Mouse (Mus musculus) effector memory CD4-positive, alpha-beta T cell, adult 5 months (primary cell): ENCODE data around the gene Anks1. TPM values are rescaled to one million over a fixed set of nuclear protein-coding genes. Genes with fewer than 3 reads are reported as not detected.

Source experiments
- polyA plus RNA-seq: library from polyadenylated mRNA; unstranded; fragments of 100-300 nt; shearing (Covaris generic); gene quantifications from one replicate; pipeline ENCODE4 v1.2.1, GENCODE M21; 2017

Gene Anks1
- 14.8 TPM for polyA plus RNA-seq

DNA sequence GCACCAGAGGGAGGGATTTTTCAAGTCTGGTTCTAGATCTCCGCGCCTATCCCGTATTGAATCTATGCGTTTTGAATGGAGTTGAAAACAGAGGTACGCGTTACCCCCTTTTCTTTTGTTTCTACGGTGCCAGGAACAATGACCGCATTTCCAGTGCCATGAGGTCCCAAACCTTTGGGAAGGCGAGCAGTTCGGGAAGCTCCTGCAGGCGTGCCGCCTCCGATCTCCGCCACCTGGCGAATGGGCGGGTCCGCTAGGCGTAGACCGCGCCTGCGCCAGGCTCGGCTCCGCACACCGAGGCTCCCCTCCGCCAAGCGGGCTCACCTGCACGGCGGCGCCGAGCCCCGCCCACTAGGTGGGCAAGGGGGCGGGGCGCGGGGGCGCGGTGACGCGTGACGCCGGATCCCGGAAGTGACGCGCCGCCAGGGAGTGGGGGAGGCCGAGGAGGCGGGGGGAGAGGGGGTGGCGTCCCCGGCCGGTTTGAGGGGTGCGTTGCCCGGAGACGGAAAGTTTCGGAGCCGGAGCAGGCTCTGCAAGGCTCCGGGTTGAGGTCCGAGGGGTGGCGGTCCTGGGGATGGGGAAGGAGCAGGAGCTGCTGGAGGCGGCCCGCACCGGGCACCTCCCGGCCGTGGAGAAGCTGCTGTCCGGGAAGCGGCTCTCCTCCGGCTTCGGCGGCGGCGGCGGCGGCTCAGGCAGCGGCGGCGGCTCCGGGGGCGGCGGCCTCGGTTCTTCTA is at the start of gene Anks1:
Gene Anks1 (plus strand): TSS at position 419 of the 734 bp plus-strand sequence.

DNA sequence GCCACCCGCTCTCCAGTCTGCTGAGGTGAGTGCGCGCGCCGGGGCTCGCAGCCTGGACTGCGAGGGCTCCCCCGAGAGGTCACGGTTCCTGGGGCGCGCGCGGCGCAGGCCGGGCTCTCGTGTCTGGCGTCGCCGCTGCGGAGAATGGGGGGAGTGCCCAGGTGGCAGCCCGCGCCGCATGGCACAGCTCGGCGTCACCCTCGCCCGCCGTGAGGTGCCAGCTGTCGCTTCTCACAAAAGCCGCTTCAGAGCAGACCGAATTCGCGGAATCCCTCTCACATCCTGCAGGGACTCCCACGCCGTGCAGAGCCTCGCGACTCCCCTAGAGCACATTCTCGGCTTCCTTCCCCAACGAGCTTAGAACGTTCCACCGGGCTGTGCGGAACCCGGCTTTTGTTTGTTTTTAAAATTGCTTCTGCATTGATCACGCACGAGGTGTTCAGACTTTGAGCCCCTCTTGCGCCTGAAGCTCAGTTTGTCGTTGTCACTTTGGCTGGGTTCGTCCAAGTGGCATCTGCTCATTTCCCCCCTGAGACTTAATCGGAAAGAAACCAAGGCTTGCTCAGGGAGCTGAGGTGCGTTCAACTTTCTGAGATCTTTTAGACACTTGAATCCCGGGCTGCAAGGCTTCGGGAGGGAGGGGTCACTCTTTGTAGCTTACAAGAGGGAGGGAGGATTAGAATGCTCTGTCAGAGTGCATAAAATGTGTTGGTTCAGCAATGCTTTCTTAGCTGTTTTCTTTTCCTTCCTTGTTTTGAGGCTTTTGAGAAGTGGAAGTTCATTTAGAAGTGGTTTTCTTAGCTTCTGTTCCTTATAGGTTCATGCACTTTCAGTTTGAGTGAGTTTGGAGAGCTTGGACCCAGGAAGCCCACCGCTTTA is 755 bp downstream of the Anks1 start, which contains the start of gene Taf11:
Gene Taf11 (minus strand): TSS at position 223 of the 879 bp plus-strand sequence.

DNA sequence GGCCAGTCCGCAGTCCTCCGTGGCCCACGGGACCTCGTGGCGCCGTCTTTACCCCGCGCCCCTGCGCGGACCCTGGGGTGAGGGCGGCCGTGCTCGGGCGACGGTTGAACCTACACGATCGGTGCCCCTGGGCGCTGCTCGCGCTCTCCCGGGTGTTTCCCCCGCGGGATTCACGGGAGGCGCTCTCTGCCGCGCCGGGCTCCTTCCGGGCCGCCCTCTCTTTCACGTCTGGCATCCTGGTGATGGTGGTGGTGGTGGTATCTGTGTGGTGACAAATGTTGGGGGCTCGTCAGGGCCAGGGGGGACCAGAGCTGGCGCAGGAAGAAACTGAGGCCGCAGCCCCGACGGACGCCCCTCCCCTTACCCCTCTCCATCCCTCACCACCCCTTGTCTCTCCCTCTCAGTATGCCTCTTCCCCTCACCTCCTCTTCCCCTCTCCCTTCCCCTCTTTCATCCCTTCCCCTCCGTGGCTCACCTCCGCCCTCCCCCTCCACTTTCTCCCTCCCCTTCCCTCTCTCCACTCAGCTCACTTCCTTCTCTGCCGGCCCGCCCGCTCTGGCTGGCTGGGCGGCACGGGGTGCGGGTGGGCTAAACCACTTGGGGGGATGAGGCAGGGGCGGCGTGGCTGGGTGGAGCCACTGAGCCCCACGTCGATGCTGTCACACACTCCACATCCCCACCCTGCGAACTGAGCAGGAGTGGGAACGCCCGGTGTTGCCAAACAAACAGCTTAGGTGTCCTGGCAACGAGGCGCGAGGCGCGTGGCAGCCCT is 171.1 kb downstream of the Anks1 start, which contains the start of gene Tcp11:
Gene Tcp11 (minus strand): TSS at position 595 of the 772 bp plus-strand sequence.

Other genes starting within 250 kb of the Anks1 start
- 0.52 TPM for gene Spdef, start 180.4 kb upstream of the Anks1 start, polyA plus RNA-seq
- 29.6 TPM for gene D17Wsu92e, start 88.7 kb upstream of the Anks1 start, polyA plus RNA-seq
- gene Snrpc, start 71.2 kb upstream of the Anks1 start, polyA plus RNA-seq: 143 TPM
- 3.5 TPM for gene Uhrf1bp1, start 52.9 kb upstream of the Anks1 start, polyA plus RNA-seq
- gene Taf11, start 538 bp downstream of the Anks1 start, polyA plus RNA-seq: 28.1 TPM
- gene Tcp11, start 171.3 kb downstream of the Anks1 start, polyA plus RNA-seq: 1.6 TPM
- not detected for gene Scube3, start 232.8 kb downstream of the Anks1 start, polyA plus RNA-seq